Mouse (Mus musculus) adrenal gland, postnatal 4 days (tissue): ENCODE measurements around the gene Mvd. TPM values are rescaled to one million over a fixed set of nuclear protein-coding genes. Genes with fewer than 3 reads are reported as not detected.

Experiments
- DNase-seq, 2 experiments: peaks; one replicate each; pipeline ENCODE4 v3.0.0; 2021 to 2022; ENCODE audit warnings: low spot score in 2 of 2, mixed read lengths in 2 of 2
- total RNA-seq, 2 experiments: library from RNA; stranded (reverse); gene quantifications; 2 replicates each; pipeline ENCODE4 v1.2.3; 2021

The Mvd gene
- total RNA-seq, 2 experiments from 2014 or later, result 9.1 to 11.5 TPM

DNA sequence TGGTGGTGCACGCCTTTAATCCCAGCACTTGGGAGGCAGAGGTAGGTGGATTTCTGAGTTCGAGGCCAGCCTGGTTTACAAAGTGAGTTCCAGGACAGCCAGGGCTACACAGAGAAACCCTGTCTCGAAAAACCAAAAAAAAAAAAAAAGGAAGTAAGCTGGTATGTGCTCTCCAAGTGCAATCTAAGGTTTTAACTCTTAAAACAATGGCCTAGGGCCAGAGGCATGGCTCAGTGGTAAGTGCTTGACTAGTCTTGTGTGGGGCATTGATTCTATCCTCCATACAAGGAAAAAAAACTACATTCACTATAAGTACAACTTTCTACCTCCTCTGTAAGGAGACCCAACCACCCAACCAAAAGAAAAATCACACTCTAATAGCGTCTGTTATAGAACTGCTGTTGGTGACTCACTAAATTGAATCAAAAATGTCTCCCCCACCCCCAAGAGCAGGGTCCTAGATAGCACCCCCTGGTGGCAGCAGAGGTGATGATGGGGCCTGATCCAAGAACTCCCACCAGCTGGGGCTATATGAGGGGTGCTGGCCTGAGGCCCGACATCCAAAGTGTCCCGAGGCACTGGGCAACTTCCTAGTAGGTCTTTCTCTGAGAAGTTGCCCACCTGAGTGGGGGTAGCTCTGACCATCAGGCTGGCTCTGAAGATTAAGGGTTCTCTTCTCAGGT is 16.1 kb upstream of the Mvd start:
- no peak for DNase-seq

DNA sequence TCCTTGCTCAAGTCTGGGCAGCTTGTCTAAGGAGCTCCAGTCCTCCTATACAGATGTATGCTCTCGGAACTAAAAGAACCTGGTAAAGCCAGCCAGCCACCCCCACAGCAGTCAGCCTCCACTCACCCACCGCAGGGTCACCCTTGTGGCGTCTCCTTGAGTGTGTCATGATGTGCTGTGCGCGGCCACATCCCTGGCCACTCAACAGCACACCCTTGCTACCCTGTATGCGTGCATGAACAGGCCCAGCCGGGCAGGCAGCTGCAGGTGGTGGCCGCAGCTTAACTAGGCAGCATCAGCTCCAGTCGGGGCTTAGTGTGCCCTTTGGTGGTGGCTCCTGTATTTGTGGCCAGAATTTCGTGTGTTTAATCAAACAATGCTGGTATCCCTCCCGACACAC is 13.9 kb upstream of the Mvd start:
- no peak for DNase-seq

DNA sequence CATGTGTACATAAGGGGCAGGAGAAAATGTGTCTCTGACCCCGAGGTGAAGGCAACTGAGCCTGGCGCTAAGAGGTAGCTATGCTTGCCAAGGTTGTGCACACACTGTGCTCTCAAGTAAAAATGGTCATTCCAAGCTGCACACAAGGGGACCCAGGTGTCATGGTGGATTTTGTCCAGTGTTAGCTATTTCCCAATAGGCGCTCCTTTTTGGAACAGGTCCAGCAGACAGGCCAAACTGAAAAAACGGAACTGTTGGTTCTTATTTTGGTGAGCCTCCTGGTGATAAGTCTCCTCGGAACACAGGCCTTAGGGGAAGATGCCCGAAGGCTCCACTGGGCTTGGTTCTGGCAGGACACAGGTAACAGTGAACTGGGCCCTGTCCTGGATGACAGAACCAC is 11.2 kb upstream of the Mvd start:
- no peak for DNase-seq

DNA sequence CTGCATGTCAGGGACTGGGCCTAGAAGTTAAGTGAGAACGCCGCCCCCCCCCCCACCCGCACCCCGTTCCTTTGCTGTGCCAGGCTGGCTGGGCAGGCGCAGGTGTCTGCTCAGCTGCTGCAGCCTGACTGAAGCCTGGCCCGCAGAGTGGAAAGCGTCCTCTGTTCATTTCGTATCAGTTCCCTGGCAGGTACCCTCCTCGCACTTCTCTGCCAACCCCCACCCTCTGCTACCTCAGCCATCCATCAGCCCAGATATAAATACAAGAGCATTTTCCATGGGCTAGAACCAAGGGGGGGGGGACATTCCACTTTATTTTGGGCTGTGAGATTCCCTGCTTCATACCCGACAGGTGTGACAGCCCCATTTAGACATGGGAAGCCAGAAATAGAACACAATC is 8.9 kb upstream of the Mvd start:
- no peak for DNase-seq

DNA sequence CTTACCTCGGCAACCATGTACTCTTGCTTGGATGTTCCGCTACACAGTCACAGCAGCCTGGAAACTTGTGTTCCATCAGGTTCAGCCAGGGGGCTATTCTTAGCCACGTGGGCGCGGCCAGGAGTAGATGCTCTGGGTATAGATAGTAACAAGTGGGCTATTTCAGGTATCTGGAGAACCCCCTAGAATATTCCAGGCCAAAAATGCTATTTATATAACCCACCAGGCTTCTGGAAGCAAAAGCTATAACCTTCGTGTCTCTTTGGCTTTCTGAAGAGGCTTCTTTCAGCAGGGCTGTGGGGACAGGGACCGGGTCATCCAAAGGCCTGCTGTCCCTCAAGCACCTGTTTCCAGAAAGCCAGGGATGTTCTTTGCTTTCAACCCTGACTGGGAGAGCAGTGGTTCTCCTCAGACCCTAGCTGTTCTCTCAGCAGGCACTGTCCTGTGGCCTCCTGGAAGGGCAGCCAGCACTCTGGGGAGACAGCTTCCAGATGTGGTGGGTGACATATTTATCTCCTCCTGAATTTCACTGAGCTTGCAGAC is 8.0 kb upstream of the Mvd start:
- DNase-seq, result no peak

DNA sequence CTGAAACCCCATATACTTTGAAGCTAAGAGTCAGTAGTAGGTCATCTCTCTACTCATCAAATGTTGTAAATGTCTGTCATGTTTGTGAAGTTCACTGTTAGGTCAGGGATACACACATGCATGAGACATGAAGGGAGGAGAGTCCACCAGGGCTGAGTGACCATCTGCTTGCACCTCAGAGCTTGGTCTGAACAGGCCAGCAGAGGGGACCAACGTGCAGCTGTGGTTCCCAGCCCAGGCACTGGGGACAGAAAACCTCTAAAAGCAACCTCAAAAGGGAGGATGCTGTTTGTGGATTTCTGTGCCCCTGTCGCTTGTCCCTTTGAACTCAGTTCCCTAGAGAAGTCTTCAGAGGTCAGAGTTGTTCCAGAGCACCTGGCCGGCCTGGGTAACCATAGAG is 2.0 kb upstream of the Mvd start:
- DNase-seq, result no peak

DNA sequence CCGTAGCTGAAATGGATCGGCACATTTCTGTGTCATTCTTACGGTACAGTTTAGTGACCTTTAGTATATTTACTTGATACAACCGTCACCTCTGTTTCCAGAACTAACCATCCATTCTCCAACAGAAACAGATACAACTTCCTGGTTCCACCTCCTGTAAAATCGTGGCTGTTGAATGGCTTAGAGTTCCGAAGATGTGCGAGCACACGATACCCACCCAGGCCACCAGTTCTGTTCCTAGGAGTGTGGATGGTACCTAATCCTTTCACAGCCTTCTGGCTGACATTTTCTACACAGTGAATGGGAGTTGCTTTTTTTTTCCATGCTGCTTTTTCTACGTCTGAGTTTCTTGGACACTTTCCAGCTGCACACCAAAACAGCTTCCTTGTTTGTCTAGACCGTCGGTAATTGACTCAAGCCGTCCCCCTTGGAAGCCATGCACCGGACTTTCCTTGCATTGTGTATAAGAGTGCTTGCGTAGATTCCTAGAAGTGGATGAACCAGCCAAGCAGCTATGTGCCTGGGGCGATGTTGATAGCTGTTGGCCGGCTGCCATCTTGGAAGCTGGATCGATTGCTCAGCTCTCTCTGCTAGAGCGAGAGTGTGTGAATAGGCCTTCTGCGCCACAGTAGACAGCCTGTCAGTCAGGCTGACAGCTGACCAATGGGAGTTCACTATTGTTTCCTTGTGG is 981 bp upstream of the Mvd start:
- DNase-seq, result peak; percentile 52 to 67

DNA sequence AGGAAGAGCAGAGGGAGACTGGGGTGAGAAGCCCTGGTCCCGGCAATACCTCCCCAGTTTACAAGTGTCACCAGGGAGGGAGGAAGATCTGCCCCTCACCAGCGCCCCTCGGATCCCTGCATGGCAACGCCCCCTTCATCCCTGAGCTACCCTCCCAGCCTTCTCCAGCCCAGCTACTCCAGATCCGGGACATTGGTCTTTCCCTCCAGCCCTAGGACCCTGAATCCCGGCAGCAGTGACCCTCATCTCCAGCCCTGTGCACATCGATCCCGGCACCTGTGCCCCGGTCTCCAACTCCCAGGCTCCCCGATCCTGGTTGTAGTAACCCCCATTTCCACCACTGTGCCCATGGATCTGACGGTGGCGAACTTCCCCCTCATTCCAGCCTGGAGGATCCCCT is 441 bp downstream of the Mvd start:
- no peak for DNase-seq

DNA sequence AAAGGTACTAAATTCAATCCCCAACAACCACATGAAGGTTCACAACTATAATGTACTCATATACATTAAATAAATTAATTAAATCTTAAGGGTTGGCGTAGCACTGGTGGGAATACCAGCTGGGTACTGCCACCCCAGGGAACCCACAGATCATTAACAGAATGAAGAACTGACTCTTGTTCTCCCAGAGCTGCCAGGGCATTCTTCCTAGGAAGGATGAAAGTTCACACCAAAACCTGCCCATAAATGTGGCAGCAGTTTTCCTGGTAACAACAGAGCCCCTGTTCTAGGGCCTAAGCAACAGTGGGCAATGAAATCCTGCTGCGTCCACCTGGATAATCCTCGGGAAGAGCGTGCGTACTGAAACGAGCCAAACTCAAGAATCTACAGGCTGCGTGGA is 866 bp downstream of the Mvd start:
- no peak for DNase-seq

DNA sequence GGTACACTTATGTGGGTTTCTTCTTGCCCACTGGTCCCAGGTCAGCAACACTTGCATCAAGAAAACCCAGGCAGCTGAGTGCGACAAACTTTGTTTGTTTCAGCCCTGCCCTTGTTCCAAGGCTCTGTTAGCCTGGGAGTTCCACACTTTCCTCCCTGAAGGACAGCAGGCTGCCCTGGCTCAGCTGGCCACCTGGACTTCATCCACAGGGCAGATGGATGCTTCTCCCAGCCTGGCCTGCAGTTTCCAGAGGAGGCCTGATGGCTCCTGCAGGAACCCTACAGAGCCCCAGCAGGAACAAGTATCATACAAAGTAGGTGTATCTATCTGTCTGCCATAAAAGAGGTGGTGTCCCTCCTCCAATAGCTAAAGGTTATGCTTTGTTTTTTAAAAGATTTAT is 1.9 kb downstream of the Mvd start:
- DNase-seq, result no peak

DNA sequence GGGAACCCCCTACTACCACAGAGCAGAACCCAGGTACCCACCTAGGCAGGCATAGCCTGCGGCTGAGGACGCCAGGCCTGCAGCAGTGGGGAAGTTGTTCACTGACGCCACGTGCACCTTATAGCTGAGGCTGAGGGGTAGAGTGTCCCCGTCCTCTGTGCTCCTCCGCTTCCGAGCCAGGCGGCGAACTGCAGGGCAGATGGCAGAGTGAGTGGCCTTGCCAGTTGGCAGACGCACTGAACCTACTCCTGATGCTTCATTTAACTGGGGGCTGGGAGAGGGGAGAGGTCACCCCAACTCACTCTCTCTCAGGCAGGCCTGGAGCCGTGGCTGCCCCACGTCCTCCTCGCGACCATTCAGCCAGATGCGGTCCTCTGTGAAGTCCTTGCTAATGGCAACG is 3.9 kb downstream of the Mvd start:
- DNase-seq, result no peak

DNA sequence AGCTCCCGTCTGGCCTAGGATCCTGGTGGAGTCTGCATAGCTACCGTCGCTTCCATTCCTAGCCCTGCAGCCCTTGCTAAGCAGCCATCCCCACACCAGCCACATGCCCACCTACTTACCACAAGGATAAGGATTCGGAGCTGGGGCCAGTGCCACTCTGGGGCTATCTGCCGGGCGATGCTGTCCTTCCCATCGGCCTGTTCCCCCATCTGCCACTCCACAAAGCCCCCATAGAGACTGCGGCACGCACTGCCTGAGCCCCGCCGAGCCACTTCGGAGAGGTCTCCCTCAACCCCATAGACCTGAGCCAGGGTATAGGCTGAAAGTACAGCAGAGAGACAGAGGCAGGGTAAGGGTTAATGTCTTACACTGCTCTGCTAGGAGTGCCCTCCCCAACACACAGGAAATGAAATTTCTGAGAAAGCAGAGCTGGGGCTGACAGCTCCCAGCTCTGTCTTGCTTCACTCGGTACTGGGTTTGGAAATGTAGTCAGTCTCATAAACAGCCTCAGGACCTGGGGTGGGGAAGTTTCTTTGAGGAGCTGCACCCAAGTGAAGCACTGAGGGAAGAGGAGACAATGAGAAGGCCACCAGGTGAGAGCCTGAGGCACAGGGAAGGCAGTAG is 5.4 kb downstream of the Mvd start:
- DNase-seq, result no peak

DNA sequence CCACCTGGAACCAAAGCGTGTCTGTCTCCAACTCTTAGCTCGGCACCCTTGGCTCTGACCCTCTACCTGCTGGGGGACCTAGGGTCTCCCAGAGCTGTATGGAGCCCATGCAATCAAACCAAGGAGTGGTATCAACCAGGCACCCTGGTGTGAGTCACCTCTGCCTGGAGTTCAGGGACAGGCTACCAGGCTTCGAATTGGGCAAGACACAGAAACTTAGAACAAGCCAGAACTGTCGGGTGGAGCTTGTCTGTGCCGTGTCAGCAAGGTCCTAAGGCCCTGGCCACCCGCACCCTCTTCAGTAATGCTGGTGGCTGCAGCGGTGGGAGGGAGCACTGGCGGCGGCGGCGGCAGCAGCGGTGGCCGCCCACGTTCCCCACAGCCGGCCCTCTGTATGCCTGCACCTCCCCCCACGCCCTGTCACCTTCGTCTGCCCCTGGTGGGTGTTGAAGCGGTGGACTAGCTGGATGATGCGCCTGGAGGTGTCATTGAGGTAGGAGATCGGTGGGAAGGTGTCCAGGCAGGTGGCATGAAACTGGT is 6.6 kb downstream of the Mvd start:
- no peak for DNase-seq

DNA sequence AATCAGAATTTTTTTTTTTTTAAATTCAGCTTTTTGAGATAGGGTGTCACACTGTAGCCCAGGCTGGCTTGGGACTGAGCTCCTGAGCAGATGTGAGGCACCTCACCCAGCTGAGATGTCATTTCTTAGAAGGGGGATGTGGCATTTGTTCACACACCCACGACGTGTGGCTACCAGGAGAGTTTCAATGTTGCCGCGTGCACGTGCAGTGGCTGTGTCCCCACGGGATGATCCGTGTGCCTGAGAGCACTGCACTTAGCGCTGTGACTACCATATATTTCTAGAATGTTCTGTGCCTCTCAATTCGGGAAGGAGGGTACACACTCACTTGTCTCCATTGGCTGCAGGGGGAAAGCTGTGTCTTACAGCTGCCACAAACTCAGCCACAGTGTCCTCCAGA is 7.1 kb downstream of the Mvd start:
- no peak for DNase-seq

DNA sequence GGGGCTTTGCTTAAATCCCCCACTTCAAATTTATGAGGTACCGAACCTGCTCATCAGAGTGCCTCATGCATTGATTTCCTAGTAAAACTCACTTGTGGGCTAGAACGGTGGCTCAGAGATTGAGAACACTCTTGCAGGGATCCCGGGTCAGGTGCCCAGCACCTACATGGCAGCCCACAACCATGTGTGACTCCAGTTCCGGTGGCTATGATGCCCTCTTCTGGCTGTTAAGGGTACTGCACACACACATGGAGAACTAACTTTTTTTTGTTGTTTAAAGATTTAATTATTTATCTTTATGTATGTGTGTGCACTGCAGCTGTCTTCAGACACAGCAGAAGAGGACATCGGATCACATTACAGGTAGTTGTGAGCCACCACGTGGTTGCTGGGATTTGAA is 7.8 kb downstream of the Mvd start:
- DNase-seq, result no peak

DNA sequence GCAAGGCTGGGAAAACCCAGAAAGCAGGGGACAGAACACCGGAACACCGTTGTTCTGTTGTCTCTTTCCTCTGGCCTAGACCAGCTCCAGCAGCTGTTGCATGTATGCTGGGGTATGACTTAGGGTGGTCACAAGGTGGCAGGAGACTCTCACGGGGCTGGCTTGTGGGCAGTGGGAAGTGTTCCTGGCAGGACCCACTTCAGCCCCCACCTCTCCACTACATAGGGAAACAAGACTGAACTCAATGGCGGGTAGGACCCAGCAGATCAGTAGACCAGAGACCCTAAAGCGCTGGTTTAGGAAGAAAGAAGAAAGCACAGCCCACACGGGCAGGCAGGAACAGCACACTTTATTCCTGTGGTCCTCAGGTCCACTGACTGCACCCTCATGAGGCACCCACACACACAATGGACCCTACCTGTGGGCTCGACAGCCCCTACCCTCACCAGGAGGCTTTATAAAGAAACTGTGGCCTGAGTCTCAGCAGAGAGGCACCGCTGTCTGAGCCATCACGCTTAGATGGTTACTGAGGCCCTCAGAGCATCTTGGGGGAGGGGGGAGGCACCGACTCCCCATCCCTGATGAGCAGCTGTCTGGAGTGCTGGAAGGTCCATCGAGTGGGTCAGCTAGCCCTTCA is 9.8 kb downstream of the Mvd start:
- no peak for DNase-seq

DNA sequence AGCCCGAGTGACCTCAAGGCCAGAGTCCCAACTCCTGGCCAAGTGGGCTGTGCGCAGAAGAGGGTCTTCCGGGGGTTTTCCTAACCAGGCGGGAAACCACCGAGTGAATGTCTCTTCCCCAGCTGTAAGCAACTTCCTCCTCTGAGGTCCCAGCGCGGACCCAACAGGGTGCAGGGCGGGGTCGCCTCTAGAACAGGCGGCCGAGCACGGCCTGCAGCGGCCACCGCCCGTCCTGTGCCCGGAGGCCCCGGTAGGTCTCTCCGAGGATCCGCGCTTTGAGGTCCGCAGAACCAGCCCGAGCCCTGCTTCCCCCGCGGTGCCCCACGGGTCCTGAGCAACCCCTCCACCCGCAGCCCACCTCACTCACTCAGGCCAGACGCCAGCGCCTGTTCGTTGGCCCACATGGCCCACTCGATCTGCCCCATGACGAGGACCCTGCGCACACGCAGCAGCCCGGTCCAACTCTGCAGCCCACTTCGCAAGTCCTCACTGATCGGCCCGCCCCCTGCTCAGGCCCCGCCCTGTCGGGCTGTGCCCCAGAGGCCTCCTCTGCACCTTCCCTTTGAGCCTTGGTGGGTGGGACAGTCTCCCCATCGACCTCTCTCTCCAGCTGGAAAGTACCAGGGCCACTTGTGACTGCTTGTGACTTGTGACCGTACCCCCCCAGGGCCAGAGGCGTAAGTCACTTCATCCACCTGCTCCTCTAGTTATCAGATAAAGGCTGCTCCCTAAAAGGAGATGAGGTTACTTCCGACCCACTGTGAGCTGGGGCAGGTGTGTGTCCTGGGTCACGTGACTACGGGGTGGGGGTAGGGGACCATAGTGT is 10.6 kb downstream of the Mvd start, which contains the start of gene Cyba:
Gene Cyba, minus strand, starts transcription at position 488 of the 826 bp plus-strand sequence.
- peak in 1 of 2 experiments; percentile 43 for DNase-seq

DNA sequence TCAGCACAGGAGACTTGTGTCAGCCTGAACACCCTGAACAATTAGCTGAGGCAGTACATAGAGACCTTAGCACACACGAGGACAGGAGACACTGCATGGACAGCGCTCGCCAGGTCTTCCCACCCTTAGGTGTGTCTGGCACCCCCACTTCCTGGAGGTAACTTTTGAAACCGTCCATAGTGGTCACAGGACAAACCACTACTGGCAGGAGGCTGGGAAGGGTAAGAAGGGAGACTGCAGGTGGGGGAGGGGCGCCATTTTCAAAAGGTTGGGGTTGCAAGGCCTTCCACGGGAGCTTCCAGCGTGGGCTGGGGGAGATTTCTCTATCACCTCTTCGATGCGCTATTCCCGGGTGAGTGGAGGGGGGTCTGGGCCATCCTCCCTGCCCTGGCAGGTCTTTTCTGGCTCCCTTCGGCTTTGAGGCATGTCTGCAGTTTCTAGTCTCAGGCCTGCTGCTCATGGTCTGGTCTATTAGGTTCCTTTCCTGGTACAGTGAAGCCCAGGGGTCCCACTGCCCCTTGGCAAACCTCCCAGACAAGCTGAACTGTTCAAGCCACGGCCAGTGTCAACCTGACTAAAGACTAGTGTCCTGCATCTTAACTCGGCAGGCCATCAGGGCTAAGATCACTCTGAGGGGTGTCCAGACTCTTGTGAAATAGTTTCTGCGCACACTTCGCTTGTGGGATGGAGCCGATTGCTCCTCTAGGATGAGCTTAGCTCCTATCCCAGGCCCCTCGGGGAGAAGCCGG is 11.4 kb downstream of the Mvd start:
- DNase-seq, result no peak

DNA sequence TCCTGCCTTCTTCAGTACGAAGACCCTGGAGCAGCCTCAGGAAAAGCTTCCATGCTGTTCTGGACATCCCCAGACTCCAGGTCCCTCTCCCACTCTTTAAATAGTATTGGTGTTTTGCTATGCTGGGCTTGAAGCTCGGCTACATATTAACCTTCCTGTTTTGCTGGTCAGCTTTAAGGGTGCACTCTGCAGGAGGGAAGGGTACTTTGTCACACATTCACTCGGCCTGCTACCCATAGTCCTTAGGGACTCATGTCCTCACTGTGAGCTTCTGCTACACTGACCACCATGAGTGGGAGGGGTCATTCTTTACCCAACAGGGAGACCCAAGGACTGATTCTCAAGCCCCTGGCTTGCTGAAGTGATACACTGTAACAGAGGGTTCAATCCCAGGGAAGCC is 12.6 kb downstream of the Mvd start:
- DNase-seq, result no peak

DNA sequence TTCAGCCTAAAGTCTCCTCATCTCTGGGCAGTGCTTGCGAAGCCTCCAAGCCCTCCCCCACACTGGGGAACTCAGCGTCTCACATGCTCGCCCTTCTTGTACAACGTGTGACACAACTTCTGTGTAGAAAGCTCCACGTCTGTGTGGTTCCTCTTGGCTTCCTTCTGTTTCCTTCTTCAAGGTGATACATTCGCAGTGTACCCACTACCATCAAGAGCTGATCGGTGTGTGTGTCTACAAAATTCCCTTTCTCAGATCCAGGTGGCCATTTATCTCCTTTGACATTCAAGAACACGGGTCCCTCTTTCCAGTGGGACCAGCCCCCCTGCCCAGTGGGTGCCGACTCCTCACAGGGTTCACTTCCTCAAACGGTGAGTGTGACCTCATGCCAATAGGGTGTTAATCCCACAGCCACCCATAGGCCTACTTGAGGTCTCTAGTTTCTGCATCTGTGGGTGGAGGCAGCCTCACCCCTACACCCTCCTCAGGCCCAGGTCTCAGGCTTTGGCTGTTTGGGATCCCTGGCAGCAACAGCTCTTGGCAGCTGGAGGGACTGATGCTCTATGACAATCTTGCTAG is 13.1 kb downstream of the Mvd start:
- no peak for DNase-seq
